Mouse (Mus musculus) intestine, embryonic 16.5 days (tissue): ENCODE measurements at regions not wholly inside any gene's neighbourhood (a gene's known extent, or its start where the extent isn't known, plus 50 kb on each side); places are given as distances from the start of the nearest gene placed in this dataset.
"Not testable (repeated sequence)": the region's sequence is repeated elsewhere in the genome, so short reads cannot be mapped to it uniquely, and the experiment has no call there.

Source experiments
- ATAC-seq: fragments of 200-750 bp; cut with Nextera tagmentation; 2 replicates; pipeline ENCODE4 v1.8.0; 2017; ENCODE audit warnings: moderate TSS enrichment, moderate library complexity
- H3K27ac ChIP-seq: fragments of 300-500 bp; sonication (generic); 2 replicates; pipeline ENCODE4 v1.5.1; 2014; ENCODE audit warnings: mild to moderate bottlenecking, low read length
- H3K27me3 ChIP-seq: fragments of 300-500 bp; sonication (generic); replicated peaks from 2 replicates; pipeline ENCODE4 v1.6.1; 2014; ENCODE audit warnings: low read length, control low read depth, mixed read lengths; ENCODE audit not compliant: control insufficient read depth, insufficient read depth
- H3K36me3 ChIP-seq: fragments of 300-500 bp; sonication (generic); 2 replicates; pipeline ENCODE4 v1.6.1; 2014; ENCODE audit warnings: low read length, control low read depth; ENCODE audit not compliant: control insufficient read depth, insufficient read depth
- H3K4me1 ChIP-seq: fragments of 300-500 bp; sonication (generic); 2 replicates; pipeline ENCODE4 v1.6.1; 2014; ENCODE audit warnings: low read length, control low read depth, mixed read lengths; ENCODE audit not compliant: control insufficient read depth, insufficient read depth
- H3K4me2 ChIP-seq: fragments of 300-500 bp; sonication (generic); 2 replicates; pipeline ENCODE4 v1.6.1; 2014; ENCODE audit warnings: low read depth, low read length, control low read depth
- H3K4me3 ChIP-seq: fragments of 300-500 bp; sonication (generic); 2 replicates; pipeline ENCODE4 v1.5.1; 2014; ENCODE audit warnings: mild to moderate bottlenecking, low read length
- H3K9ac ChIP-seq: fragments of 300-500 bp; sonication (generic); 2 replicates; pipeline ENCODE4 v1.6.1; 2014; ENCODE audit warnings: low read depth, low read length
- H3K9me3 ChIP-seq: fragments of 300-500 bp; sonication (generic); 2 replicates; pipeline ENCODE4 v1.6.1; 2016; ENCODE audit warnings: low read length, control low read depth; ENCODE audit not compliant: control insufficient read depth
- WGBS: fragments of 180-500 bp; shearing (Covaris S2); extraction: QIAGEN DNeasy Blood & Tissue Kit; methylation state at CpG from one replicate; pipeline ENCODE4 v1.1.7; 2014; 5-methylcytosine and 5-hydroxymethylcytosine counted together

DNA sequence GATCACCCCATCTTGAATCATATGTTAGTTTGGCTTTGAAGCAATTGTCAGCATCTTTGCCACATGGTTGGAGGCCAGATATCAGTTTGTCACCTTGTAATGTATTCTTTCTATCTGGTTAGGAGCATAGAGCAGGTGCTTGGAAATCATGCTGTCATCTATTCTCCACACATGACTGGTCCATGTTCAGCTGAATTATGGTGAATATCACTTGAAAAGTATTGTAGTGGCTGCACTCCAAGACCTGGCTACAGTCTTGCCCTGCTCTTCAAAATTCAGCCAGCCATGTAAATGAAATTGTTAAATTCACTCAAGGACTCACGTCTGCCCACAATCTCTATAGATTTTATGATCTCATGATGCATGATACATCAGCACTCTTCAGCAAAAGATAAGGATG is 384.2 kb upstream of the Nova1 start:
- H3K9me3 ChIP-seq, result no peaks in the 10 kb centered on the region
- no peak for ATAC-seq
- WGBS, result 58% methylated on average over 1 of the region's 1 CpGs

DNA sequence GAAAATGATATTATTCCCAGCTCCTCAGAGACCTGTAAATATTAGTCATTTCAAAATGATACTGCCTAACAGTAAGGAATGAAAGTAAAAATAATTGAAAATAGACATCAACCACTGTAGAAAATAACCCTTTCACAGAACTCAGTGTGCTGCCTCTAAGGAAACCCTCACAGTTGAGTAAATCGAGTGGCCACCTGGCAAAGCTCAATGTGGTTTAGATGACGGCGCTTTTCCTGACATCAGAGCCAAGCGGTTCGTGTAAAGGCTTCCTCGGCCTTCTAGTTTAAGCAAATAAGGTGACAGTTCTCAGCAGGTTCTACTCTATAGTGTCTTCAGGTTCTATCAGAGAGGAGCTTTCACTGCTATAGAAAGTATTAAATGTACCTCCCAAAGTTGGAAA is 379.9 kb upstream of the Nova1 start:
- H3K4me3 ChIP-seq, result no peak overlapping the region
- H3K4me2 ChIP-seq, result no peak overlapping the region
- no peaks in the 10 kb centered on the region for H3K4me1 ChIP-seq
- no peaks in the 10 kb centered on the region for H3K27me3 ChIP-seq
- no peak overlapping the region for H3K27ac ChIP-seq
- H3K9me3 ChIP-seq, result no peaks in the 10 kb centered on the region
- 46% methylated on average over 6 of the region's 6 CpGs for WGBS
- no peak for ATAC-seq
- H3K9ac ChIP-seq, result no peak overlapping the region
- no peaks in the 10 kb centered on the region for H3K36me3 ChIP-seq

More for the DNA sequence above, 384.2 kb upstream of the Nova1 start:
- no peaks in the 10 kb centered on the region for H3K36me3 ChIP-seq
- H3K27me3 ChIP-seq, result no peaks in the 10 kb centered on the region
- no peak overlapping the region for H3K4me2 ChIP-seq
- H3K4me3 ChIP-seq, result no peak overlapping the region
- no peaks in the 10 kb centered on the region for H3K4me1 ChIP-seq
- H3K9ac ChIP-seq, result no peak overlapping the region
- no peak overlapping the region for H3K27ac ChIP-seq

DNA sequence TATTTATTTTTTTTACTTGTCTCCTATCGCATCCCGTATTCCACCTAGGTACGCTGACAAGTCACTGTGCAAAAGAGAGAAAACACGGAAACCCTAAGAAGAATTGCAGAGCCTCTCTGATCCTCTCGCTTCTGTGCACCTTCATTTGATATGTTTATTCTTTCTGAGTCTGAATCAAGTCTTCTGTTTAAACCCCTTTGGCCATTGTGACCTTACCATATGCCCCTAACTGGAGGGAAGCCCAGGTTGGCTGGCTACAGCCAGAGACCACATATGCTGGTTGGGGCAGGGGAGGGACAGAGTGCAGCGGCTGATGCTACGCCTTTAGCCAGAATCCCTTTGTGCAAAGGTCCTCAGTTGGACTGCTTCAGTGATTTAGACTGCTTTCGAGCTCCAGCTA is 346.0 kb upstream of the Nova1 start:
- H3K27me3 ChIP-seq, result no peaks in the 10 kb centered on the region
- H3K4me2 ChIP-seq, result peak overlapping the region; percentile 8
- peaks cover 3% of the 10 kb centered on the region; the same call in 1 of the 2 replicates for H3K4me1 ChIP-seq
- no peaks in the 10 kb centered on the region for H3K36me3 ChIP-seq
- H3K4me3 ChIP-seq, result no peak overlapping the region
- no peak overlapping the region for H3K27ac ChIP-seq
- no peaks in the 10 kb centered on the region for H3K9me3 ChIP-seq
- H3K9ac ChIP-seq, result no peak overlapping the region
- no peak for ATAC-seq
- WGBS, result 54% methylated on average over 8 of the region's 8 CpGs

DNA sequence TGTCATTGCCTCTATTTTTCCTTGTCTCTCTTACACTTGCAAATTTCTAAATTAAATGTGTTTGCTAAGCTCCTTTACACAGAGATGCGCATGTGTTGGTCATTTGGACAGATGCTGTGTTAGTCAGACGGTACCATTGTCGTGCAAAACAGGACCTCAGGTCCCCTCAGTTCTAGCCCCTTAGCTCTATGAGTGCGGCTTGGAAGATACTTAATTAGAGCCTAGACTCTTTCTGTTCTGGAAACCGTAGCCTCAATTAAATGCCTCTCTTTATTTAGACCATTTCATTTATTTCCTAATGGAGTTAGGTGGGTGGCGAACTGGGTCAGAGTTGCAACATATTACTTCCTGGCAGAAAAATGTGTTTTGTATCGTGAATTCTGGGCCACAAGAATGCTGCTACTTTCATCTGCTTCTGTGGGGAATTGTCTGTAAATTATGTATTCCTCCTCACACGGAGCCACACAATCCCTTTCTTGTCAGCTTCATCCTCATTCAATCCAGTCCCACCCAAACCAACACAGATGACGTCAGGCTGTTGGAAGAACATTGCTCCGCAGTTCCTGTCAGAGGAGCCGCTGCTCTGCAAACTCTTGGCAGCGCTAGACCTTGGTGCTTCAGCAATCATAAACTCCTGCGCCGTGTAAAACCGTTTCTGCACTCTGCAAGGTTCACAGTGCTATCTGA is 345.4 kb upstream of the Nova1 start:
- no peak for ATAC-seq
- WGBS, result 33% methylated on average over 15 of the region's 15 CpGs
- Histone ChIP-seq H3K4me1 (peaks cover 3% of the 10 kb centered on the region; the same call in 1 of the 2 replicates), H3K27ac (no peak overlapping the region), H3K27me3 (no peaks in the 10 kb centered on the region), H3K9ac (no peak overlapping the region), H3K4me2 (peak overlapping the region; percentile 8), H3K9me3 (no peaks in the 10 kb centered on the region), H3K36me3 (no peaks in the 10 kb centered on the region), H3K4me3 (no peak overlapping the region)

DNA sequence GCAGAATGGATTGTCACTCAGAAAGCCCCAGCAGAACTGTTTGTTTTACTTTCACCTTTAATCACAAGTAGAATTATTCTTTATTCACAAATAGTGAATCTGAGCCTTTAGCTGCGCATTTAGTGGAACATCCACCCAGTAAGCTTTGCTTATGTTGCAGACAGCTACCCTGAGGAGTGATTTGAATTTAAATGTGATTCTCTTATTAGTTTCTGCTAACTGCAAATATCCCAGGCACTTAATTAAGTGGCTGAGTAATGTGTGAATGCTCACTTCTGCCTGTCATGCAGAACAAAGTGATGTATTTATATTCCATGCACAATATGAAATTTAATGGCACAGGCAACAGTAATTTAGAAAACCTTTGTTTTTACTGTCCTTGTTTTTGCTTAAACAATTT is 344.4 kb upstream of the Nova1 start:
- H3K9ac ChIP-seq, result no peak overlapping the region
- no peaks in the 10 kb centered on the region for H3K9me3 ChIP-seq
- peaks cover 3% of the 10 kb centered on the region; the same call in 1 of the 2 replicates for H3K4me1 ChIP-seq
- no peak overlapping the region for H3K4me2 ChIP-seq
- no peaks in the 10 kb centered on the region for H3K36me3 ChIP-seq
- ATAC-seq, result no peak
- 24% methylated on average over 1 of the region's 1 CpGs for WGBS
- H3K27ac ChIP-seq, result no peak overlapping the region
- H3K4me3 ChIP-seq, result no peak overlapping the region
- H3K27me3 ChIP-seq, result no peaks in the 10 kb centered on the region

DNA sequence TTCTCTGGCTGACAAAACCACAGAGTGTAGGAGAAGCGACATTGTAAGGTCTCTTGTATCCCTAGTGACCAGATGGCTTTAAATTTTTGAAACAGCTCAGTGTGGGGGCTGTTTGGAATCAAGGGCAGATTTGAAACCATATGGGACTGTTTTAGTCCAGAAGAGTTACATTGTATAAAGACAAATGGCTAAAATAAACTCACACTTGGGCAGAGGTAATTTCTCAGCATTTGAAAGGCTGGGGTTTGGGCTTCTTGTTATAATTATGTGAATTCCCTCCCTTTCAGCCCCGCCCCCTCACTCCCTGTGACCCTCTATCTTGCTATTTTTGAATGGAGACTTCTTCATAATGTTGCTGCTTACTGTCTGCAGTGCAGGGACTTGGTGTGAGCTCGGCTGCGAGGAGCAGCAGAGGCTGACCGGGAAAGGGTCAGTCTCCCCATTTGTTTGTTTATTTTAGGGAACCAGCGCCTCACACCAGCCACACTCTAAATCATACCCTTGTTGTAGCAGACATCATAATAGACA is 344.0 kb upstream of the Nova1 start:
- H3K27me3 ChIP-seq, result no peaks in the 10 kb centered on the region
- no peak overlapping the region for H3K27ac ChIP-seq
- no peaks in the 10 kb centered on the region for H3K9me3 ChIP-seq
- H3K36me3 ChIP-seq, result no peaks in the 10 kb centered on the region
- no peak overlapping the region for H3K9ac ChIP-seq
- H3K4me3 ChIP-seq, result no peak overlapping the region
- no peak overlapping the region for H3K4me2 ChIP-seq
- WGBS, result 16% methylated on average over 6 of the region's 6 CpGs
- H3K4me1 ChIP-seq, result peaks cover 3% of the 10 kb centered on the region; the same call in 1 of the 2 replicates
- ATAC-seq, result peak; percentile 44; the same call in 1 of the 2 replicates

DNA sequence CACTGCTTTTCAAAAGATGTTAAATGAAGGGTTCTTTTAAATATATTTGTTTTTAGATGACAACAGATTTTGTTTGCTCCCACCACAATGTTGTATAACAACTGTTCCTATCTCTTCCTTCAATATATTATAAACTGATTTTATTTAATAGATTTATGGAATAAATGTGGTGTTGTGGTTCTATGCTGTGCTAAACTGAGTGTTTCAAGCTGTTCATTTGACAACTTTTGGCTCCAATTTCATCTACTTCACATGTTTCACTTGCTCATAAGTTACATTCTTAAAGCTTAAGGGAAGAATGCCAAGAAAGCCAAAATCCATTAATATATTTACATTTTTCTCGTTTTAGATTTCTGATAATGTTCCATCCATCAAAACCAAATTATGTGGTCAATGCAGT is 341.9 kb upstream of the Nova1 start:
- no peaks in the 10 kb centered on the region for H3K36me3 ChIP-seq
- 51% methylated on average over 1 of the region's 1 CpGs for WGBS
- no peak for ATAC-seq
- no peak overlapping the region for H3K27ac ChIP-seq
- no peaks in the 10 kb centered on the region for H3K27me3 ChIP-seq
- no peaks in the 10 kb centered on the region for H3K9me3 ChIP-seq
- H3K4me3 ChIP-seq, result no peak overlapping the region
- H3K4me1 ChIP-seq, result peaks cover 3% of the 10 kb centered on the region; the same call in 1 of the 2 replicates
- no peak overlapping the region for H3K9ac ChIP-seq
- H3K4me2 ChIP-seq, result no peak overlapping the region

DNA sequence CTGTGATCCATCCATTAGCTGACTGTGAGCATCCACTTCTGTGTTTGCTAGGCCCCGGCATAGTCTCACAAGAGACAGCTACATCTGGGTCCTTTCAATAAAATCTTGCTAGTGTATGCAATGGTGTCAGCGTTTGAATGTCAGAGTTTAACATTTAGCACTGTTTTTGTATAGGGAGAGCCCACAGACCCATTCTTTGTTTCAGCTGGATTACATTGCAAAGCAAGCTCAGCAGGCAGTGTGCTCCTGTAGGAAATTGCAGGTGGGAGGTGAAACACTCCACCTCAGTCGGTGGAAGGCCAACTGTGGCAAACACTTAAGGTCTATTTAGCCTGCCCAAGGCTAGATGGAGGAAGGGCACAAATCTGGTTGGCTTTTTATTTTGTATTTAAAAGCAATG is 337.2 kb upstream of the Nova1 start:
- not testable (repeated sequence) for H3K9ac ChIP-seq, ATAC-seq, H3K9me3 ChIP-seq, H3K4me1 ChIP-seq, H3K4me3 ChIP-seq, H3K27ac ChIP-seq, H3K36me3 ChIP-seq, H3K27me3 ChIP-seq, H3K4me2 ChIP-seq
- WGBS, result 14% methylated on average over 2 of the region's 3 CpGs

DNA sequence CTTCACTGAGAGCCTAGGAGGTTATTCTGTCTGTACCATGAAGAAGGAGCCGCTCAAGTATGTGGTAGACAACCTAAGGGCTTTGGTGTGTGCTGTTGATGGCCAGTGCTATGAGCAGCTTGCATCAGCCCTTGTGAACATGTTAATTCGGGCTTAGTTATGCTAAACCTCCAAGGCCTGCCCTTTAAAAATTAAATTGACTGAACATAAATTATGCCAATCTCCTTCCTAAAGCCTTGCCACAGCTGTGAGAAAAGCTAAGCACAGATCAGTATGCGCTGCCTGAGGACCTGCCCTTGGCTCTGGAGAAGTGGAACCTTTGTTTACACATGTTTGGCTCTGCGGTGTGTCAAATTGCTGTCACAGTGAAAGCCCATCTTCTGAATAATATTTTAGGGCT is 321.9 kb upstream of the Nova1 start:
- H3K4me3 ChIP-seq, result no peak overlapping the region
- ATAC-seq, result no peak
- 39% methylated on average over 4 of the region's 4 CpGs for WGBS

DNA sequence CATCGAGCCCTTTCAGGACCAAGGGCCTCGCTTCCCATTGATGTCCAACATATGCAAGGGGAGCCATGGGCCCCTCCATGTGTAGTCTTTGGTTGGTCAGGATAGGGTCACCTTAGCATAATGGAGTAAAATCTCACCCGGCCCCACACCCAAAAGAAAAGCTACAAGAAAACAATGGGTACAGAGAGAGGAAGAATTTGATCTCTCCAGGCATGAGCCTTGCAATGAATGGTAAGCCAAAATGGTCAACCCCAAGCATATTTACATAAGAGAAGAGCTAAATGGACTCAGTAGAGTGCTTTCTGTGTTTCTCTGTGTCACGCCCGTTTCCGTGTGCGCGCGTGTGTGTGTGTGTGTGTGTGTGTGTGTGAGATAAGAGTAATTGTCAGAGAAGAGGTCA is 311.1 kb upstream of the Nova1 start:
- Histone ChIP-seq H3K4me2 (no peak overlapping the region), H3K27ac (no peak overlapping the region), H3K4me3 (no peak overlapping the region), H3K9ac (no peak overlapping the region), H3K27me3 (no peaks in the 10 kb centered on the region), H3K36me3 (no peaks in the 10 kb centered on the region), H3K9me3 (no peaks in the 10 kb centered on the region), H3K4me1 (no peaks in the 10 kb centered on the region)
- no peak for ATAC-seq
- 88% methylated on average over 9 of the region's 9 CpGs for WGBS

More for the DNA sequence above, 321.9 kb upstream of the Nova1 start:
- Histone ChIP-seq H3K27me3 (no peaks in the 10 kb centered on the region), H3K27ac (no peak overlapping the region), H3K4me1 (no peaks in the 10 kb centered on the region), H3K9ac (no peak overlapping the region), H3K9me3 (no peaks in the 10 kb centered on the region), H3K4me2 (no peak overlapping the region), H3K36me3 (no peaks in the 10 kb centered on the region)
